Mouse (Mus musculus): ENCODE measurements around the gene Akap14.

Akap14 gene

GRCm38 (mm10) chrX:37110881-37111193, 57.8 kb downstream of the Akap14 start:
- POLR2A ChIA-PET: interaction anchor here in 3 of 4 experiments (0.9 to 3.8 kb wide), 13 partner anchors 8 to 513 kb away, joined by 3 to 136 read pairs (median 7); partner anchors contain the start of genes Rpl39 (in 3 of the 3), Nkap (in 2 of the 3), Pgrmc1 (in 1 of the 3) and Sowahd (in 1 of the 3)
- CTCF ChIA-PET: interaction anchor here in 1 of 4 experiments (0.6 kb wide), 1 partner anchor 160 kb away, joined by 3 read pairs; no protein-coding TSS in a partner anchor

- CTCF ChIA-PET: interaction anchor here in 2 of 4 experiments (0.6 to 1.0 kb wide), 4 partner anchors 25 to 293 kb away, joined by 3 to 9 read pairs (median 4); partner anchors contain the start of gene Rpl39 (in 1 of the 2)
- POLR2A ChIA-PET: interaction anchor here (0.6 to 3.8 kb wide), 32 partner anchors 9 to 869 kb away, joined by 3 to 136 read pairs (median 4); partner anchors contain the start of genes Rpl39 (in 4 of the 4), Nkap (in 3 of the 4), Akap17b (in 1 of the 4) and Pgrmc1 (in 1 of the 4)
These were observed 58.3 kb downstream of the Akap14 start, which contains the start of gene Upf3b for GRCm38 (mm10) chrX:37110193-37110880. TSS of gene Upf3b (minus strand) at chrX:37110322.

- POLR2A ChIA-PET: interaction anchor here (0.6 to 3.8 kb wide), 30 partner anchors 8 to 868 kb away, joined by 3 to 136 read pairs (median 4); partner anchors contain the start of genes Rpl39 (in 4 of the 4), Nkap (in 3 of the 4), Akap17b (in 1 of the 4) and Pgrmc1 (in 1 of the 4)
- CTCF ChIA-PET: interaction anchor here in 2 of 4 experiments (0.6 to 1.0 kb wide), 3 partner anchors 24 to 292 kb away, joined by 3 to 9 read pairs (median 4); partner anchors contain the start of gene Rpl39 (in 1 of the 2)
These were observed 59.0 kb downstream of the Akap14 start for GRCm38 (mm10) chrX:37109526-37110192.

GRCm38 (mm10) chrX:37103826-37104225, 64.8 kb downstream of the Akap14 start:
- CTCF ChIA-PET: no interaction called here
- POLR2A ChIA-PET: interaction anchor here in 1 of 4 experiments (1.2 kb wide), 2 partner anchors 19 to 23 kb away, joined by 3 to 5 read pairs; partner anchors contain the start of gene Rpl39

All from embryonic stem cell, embryonic (primary cell).